Mouse (Mus musculus) T-helper 17 cell (primary cell): ENCODE results near the gene Sox6.

ENCODE experiments used
- in situ Hi-C, 2 experiments: fragments of 300-600 bp; cut with MboI, MseI; formaldehyde crosslinking; loops; 1 replicate in 1 of 2; 2 replicates in 1 of 2; pipeline ENCODE4 v1.15.1; 2025; ENCODE audit warnings: high pct_unique_total_duplicates in 2 of 2

The Sox6 gene

GRCm38 (mm10) chr7:115755272-115755671, 283.3 kb downstream of the Sox6 start:
- in situ Hi-C loops: loop anchor here in 1 of 2 experiments (10.0 kb wide), 1 partner anchor 200 kb away; no protein-coding TSS in a partner anchor

- in situ Hi-C loops: loop anchor here in 1 of 2 experiments (10.0 kb wide), 1 partner anchor 201 kb away; no protein-coding TSS in a partner anchor
Measured at GRCm38 (mm10) chr7:115754216-115754615, 284.4 kb downstream of the Sox6 start.

GRCm38 (mm10) chr7:115752121-115752634, 286.4 kb downstream of the Sox6 start:
- in situ Hi-C loops: loop anchor here in 1 of 2 experiments (10.0 kb wide), 1 partner anchor 203 kb away; no protein-coding TSS in a partner anchor

GRCm38 (mm10) chr7:115751083-115751482, 287.5 kb downstream of the Sox6 start:
- in situ Hi-C loops: loop anchor here in 1 of 2 experiments (10.0 kb wide), 1 partner anchor 204 kb away; no protein-coding TSS in a partner anchor

GRCm38 (mm10) chr7:115750275-115750825, 288.2 kb downstream of the Sox6 start:
- in situ Hi-C loops: loop anchor here in 1 of 2 experiments (10.0 kb wide), 1 partner anchor 204 kb away; no protein-coding TSS in a partner anchor

- in situ Hi-C loops: no loop called here
Measured at GRCm38 (mm10) chr7:115747541-115747940, 291.1 kb downstream of the Sox6 start.

GRCm38 (mm10) chr7:115745672-115746253, 292.8 kb downstream of the Sox6 start:
- in situ Hi-C loops: no loop called here

GRCm38 (mm10) chr7:115734137-115734536, 304.5 kb downstream of the Sox6 start:
- in situ Hi-C loops: no loop called here

- in situ Hi-C loops: no loop called here
Measured at GRCm38 (mm10) chr7:115732824-115733223, 305.8 kb downstream of the Sox6 start.

GRCm38 (mm10) chr7:115726776-115727175, 311.8 kb downstream of the Sox6 start:
- in situ Hi-C loops: no loop called here

GRCm38 (mm10) chr7:115724404-115724803, 314.2 kb downstream of the Sox6 start:
- in situ Hi-C loops: no loop called here

- in situ Hi-C loops: no loop called here
Measured at GRCm38 (mm10) chr7:115721624-115722540, 316.7 kb downstream of the Sox6 start.

GRCm38 (mm10) chr7:115719791-115720190, 318.8 kb downstream of the Sox6 start:
- in situ Hi-C loops: no loop called here

- in situ Hi-C loops: no loop called here
Measured at GRCm38 (mm10) chr7:115706141-115706540, 332.5 kb downstream of the Sox6 start.

GRCm38 (mm10) chr7:115698105-115698504, 340.5 kb downstream of the Sox6 start:
- in situ Hi-C loops: no loop called here

GRCm38 (mm10) chr7:115693206-115693605, 345.4 kb downstream of the Sox6 start:
- in situ Hi-C loops: no loop called here

GRCm38 (mm10) chr7:115691091-115691490, 347.5 kb downstream of the Sox6 start:
- in situ Hi-C loops: no loop called here

- in situ Hi-C loops: no loop called here
Measured at GRCm38 (mm10) chr7:115686687-115687086, 351.9 kb downstream of the Sox6 start.

GRCm38 (mm10) chr7:115684142-115684541, 354.5 kb downstream of the Sox6 start:
- in situ Hi-C loops: no loop called here

GRCm38 (mm10) chr7:115671749-115672148, 366.8 kb downstream of the Sox6 start:
- in situ Hi-C loops: no loop called here

- in situ Hi-C loops: no loop called here
Measured at GRCm38 (mm10) chr7:115671272-115671671, 367.3 kb downstream of the Sox6 start.
